Mouse (Mus musculus): Measurements from ENCODE around the gene Chadl.
A peak's percentile ranks its signal among the peaks of the same experiment; 100 is the strongest.
"Not testable (repeated sequence)": the region's sequence is repeated elsewhere in the genome, so short reads cannot be mapped to it uniquely, and the experiment has no call there.

Gene Chadl

GRCm38 (mm10) chr15:81697175-81697574 is at the start of gene Chadl:
Gene Chadl (minus strand): TSS chr15:81697287.
- DNase-seq (ENCODE audit: low spot score): no peak

GRCm38 (mm10) chr15:81745601-81746114 is 48.6 kb upstream of the Chadl start:
- peak; percentile 79 for DNase-seq (ENCODE audit: low spot score)

- peak; percentile 72 for DNase-seq (ENCODE audit: low spot score)
These were observed 48.0 kb upstream of the Chadl start, which contains the start of the genes Zc3h7b and Rangap1 for GRCm38 (mm10) chr15:81744992-81745600. Gene Zc3h7b (plus strand): TSS chr15:81745057. Gene Rangap1 (minus strand): TSS chr15:81745530.

- not testable (repeated sequence) for DNase-seq (ENCODE audit: low spot score)
These were observed 45.3 kb upstream of the Chadl start for GRCm38 (mm10) chr15:81742368-81742767.

GRCm38 (mm10) chr15:81739924-81740323 is 42.8 kb upstream of the Chadl start:
- DNase-seq (ENCODE audit: low spot score): peak; percentile 16

GRCm38 (mm10) chr15:81739296-81739695 is 42.2 kb upstream of the Chadl start:
- DNase-seq (ENCODE audit: low spot score): no peak

- DNase-seq (ENCODE audit: low spot score): no peak
These were observed 38.0 kb upstream of the Chadl start for GRCm38 (mm10) chr15:81735075-81735474.

- peak; percentile 99 for DNase-seq (ENCODE audit: low spot score)
These were observed 32.9 kb upstream of the Chadl start for GRCm38 (mm10) chr15:81729792-81730635.

GRCm38 (mm10) chr15:81729241-81729791 is 32.2 kb upstream of the Chadl start:
- peak; percentile 27 for DNase-seq (ENCODE audit: low spot score)

GRCm38 (mm10) chr15:81725965-81726364 is 28.9 kb upstream of the Chadl start:
- no peak for DNase-seq (ENCODE audit: low spot score)

GRCm38 (mm10) chr15:81723653-81724052 is 26.6 kb upstream of the Chadl start:
- DNase-seq (ENCODE audit: low spot score): no peak

GRCm38 (mm10) chr15:81722361-81722760 is 25.3 kb upstream of the Chadl start:
- no peak for DNase-seq (ENCODE audit: low spot score)

- DNase-seq (ENCODE audit: low spot score): no peak
These were observed 22.0 kb upstream of the Chadl start for GRCm38 (mm10) chr15:81719139-81719531.

GRCm38 (mm10) chr15:81718336-81719138 is 21.4 kb upstream of the Chadl start:
- DNase-seq (ENCODE audit: low spot score): peak; percentile 49

- no peak for DNase-seq (ENCODE audit: low spot score)
These were observed 16.7 kb upstream of the Chadl start for GRCm38 (mm10) chr15:81713742-81714141.

- no peak for DNase-seq (ENCODE audit: low spot score)
These were observed 13.7 kb upstream of the Chadl start for GRCm38 (mm10) chr15:81710801-81711200.

GRCm38 (mm10) chr15:81709686-81710085 is 12.6 kb upstream of the Chadl start:
- DNase-seq (ENCODE audit: low spot score): no peak

- DNase-seq (ENCODE audit: low spot score): no peak
These were observed 11.9 kb upstream of the Chadl start for GRCm38 (mm10) chr15:81708991-81709390.

GRCm38 (mm10) chr15:81703094-81703489 is 6.0 kb upstream of the Chadl start:
- DNase-seq (ENCODE audit: low spot score): no peak

- no peak for DNase-seq (ENCODE audit: low spot score)
These were observed 5.4 kb upstream of the Chadl start for GRCm38 (mm10) chr15:81702306-81703093.

- not testable (repeated sequence) for DNase-seq (ENCODE audit: low spot score)
These were observed 4.3 kb upstream of the Chadl start for GRCm38 (mm10) chr15:81701350-81701749.

Data from embryo, embryonic 10 days (tissue).